ENCODE assay signal across 16 mouse cellular contexts in genomic region chr17:25967652-25968051, GRCm38 (mm10). TPM values are rescaled to one million over a fixed set of nuclear protein-coding genes. Genes with fewer than 3 reads are reported as not detected.
DNase-seq lines count a peak whose midpoint lies in the region; ATAC-seq and TF ChIP-seq lines count a peak whose summit lies in the region.
"Had no signal": no experiment of that assay in that cellular context is flagged by ENCODE, and none has a peak within 500 bp of the region (broad histone marks: within the 10 kb centered on the region; RNA-seq: fewer than 3 reads in every experiment).

No protein-coding gene starts in this region.

- H3K36me3 ChIP-seq in heart, embryonic 13.5 days = peaks cover 28% of the 10 kb centered on the region
- peaks cover 24% of the 10 kb centered on the region for H3K36me3 ChIP-seq in heart, embryonic 12.5 days
- no peaks in the 10 kb centered on the region for H3K36me3 ChIP-seq in lung, embryonic 15.5 days
- H3K36me3 ChIP-seq in heart, postnatal 0 days (replicated peaks; ENCODE audit: control insufficient read depth, insufficient read depth, low read length) = no peaks in the 10 kb centered on the region
- H3K36me3 ChIP-seq in liver, postnatal 0 days (replicated peaks; ENCODE audit: insufficient read depth, low read length) = peaks cover 10% of the 10 kb centered on the region
- H3K36me3 ChIP-seq: forebrain, embryonic 15.5 days had no signal

- no peak overlapping the region for H3K4me2 ChIP-seq in heart, embryonic 13.5 days
- no peak overlapping the region for H3K4me2 ChIP-seq in heart, embryonic 12.5 days
- H3K4me2 ChIP-seq in lung, embryonic 15.5 days = no peak overlapping the region
- no peak overlapping the region for H3K4me2 ChIP-seq in heart, postnatal 0 days (ENCODE audit: low read depth, low read length)
- no peak overlapping the region for H3K4me2 ChIP-seq in liver, postnatal 0 days (ENCODE audit: low read depth, low read length)
- H3K4me2 ChIP-seq: forebrain, embryonic 15.5 days; midbrain, embryonic 12.5 days; neural tube, embryonic 12.5 days had no signal

- no peaks in the 10 kb centered on the region for H3K27me3 ChIP-seq in heart, embryonic 13.5 days (replicated peaks)
- H3K27me3 ChIP-seq in heart, embryonic 12.5 days (replicated peaks) = no peaks in the 10 kb centered on the region
- H3K27me3 ChIP-seq in lung, embryonic 15.5 days = no peaks in the 10 kb centered on the region
- no peaks in the 10 kb centered on the region for H3K27me3 ChIP-seq in heart, postnatal 0 days (ENCODE audit: control insufficient read depth, insufficient read depth, low read length)
- H3K27me3 ChIP-seq in liver, postnatal 0 days (ENCODE audit: insufficient read depth, low read length) = no peaks in the 10 kb centered on the region
- H3K27me3 ChIP-seq: CH12.LX; forebrain, embryonic 15.5 days; midbrain, embryonic 12.5 days; neural tube, embryonic 12.5 days had no signal

- peak overlapping the region; percentile 66 for H3K27ac ChIP-seq in heart, embryonic 13.5 days (replicated peaks)
- H3K27ac ChIP-seq in heart, embryonic 12.5 days (ENCODE audit: poor library complexity, severe bottlenecking) = no peak overlapping the region
- peak overlapping the region; percentile 51 for H3K27ac ChIP-seq in lung, embryonic 15.5 days
- peak overlapping the region; percentile 30; the same call in 1 of the 2 replicates for H3K27ac ChIP-seq in heart, postnatal 0 days (ENCODE audit: low read depth)
- H3K27ac ChIP-seq in liver, postnatal 0 days (ENCODE audit: low read depth) = peak overlapping the region; percentile 37; the same call in 1 of the 2 replicates
- H3K27ac ChIP-seq: forebrain, embryonic 15.5 days; limb, embryonic 10.5 days; midbrain, embryonic 12.5 days; neural tube, embryonic 12.5 days had no signal

- DNase-seq in lung, postnatal 4 days = no peak
- DNase-seq in heart, postnatal 0 days (ENCODE audit: low spot score) = peak; percentile 35
- no peak for DNase-seq in liver, postnatal 0 days
- no peak for DNase-seq in left cerebral cortex, postnatal 14 days (ENCODE audit: low spot score in 2 of 2)
- DNase-seq: right cerebral cortex, adult 18-20 months had no signal

- H3K4me1 ChIP-seq in heart, embryonic 13.5 days = peaks cover 18% of the 10 kb centered on the region
- H3K4me1 ChIP-seq in heart, embryonic 12.5 days (replicated peaks) = peaks cover 9% of the 10 kb centered on the region
- peaks cover 21% of the 10 kb centered on the region for H3K4me1 ChIP-seq in lung, embryonic 15.5 days
- H3K4me1 ChIP-seq in heart, postnatal 0 days (ENCODE audit: control insufficient read depth, insufficient read depth) = peaks cover 12% of the 10 kb centered on the region
- peaks cover 24% of the 10 kb centered on the region for H3K4me1 ChIP-seq in liver, postnatal 0 days (ENCODE audit: insufficient read depth)
- H3K4me1 ChIP-seq: forebrain, embryonic 15.5 days; midbrain, embryonic 12.5 days; neural tube, embryonic 12.5 days had no signal

- H3K9ac ChIP-seq in heart, embryonic 13.5 days = 0 out of 2 replicates have a peak overlapping the region, but pooled peaks have one; percentile 28
- H3K9ac ChIP-seq in heart, embryonic 12.5 days = no peak overlapping the region
- H3K9ac ChIP-seq in lung, embryonic 15.5 days = no peak overlapping the region
- H3K9ac ChIP-seq in heart, postnatal 0 days (replicated peaks; ENCODE audit: low read depth, low read length) = no peak overlapping the region
- no peak overlapping the region for H3K9ac ChIP-seq in liver, postnatal 0 days (replicated peaks)
- H3K9ac ChIP-seq: forebrain, embryonic 15.5 days; midbrain, embryonic 12.5 days; neural tube, embryonic 12.5 days had no signal

- 31% methylated on average over 3 of the region's 3 CpGs for WGBS in heart, embryonic 13.5 days
- 47% methylated on average over 3 of the region's 3 CpGs for WGBS in heart, embryonic 12.5 days
- 25% methylated on average over 3 of the region's 3 CpGs for WGBS in lung, embryonic 15.5 days
- WGBS in heart, postnatal 0 days = 16% methylated on average over 3 of the region's 3 CpGs
- 41% methylated on average over 3 of the region's 3 CpGs for WGBS in liver, postnatal 0 days (ENCODE audit: insufficient replicate concordance)

- no peak for TF ChIP-seq EP300 in heart, postnatal 0 days (IDR thresholded peaks at IDR 0.05; ENCODE audit: low read depth)
- TF ChIP-seq EP300 in liver, postnatal 0 days (IDR thresholded peaks at IDR 0.05; ENCODE audit: low read depth) = no peak

- no peak for ATAC-seq in heart, embryonic 13.5 days (ENCODE audit: extremely low read depth, insufficient number of reproducible peaks, low FRiP score, low TSS enrichment)
- ATAC-seq in heart, embryonic 12.5 days (ENCODE audit: insufficient number of reproducible peaks, low FRiP score) = no peak
- ATAC-seq in lung, embryonic 15.5 days (ENCODE audit: borderline replicate concordance, extremely low read depth, low FRiP score, low TSS enrichment) = peak; percentile 55; the same call in 1 of the 2 replicates
- no peak; the same call in 1 of the 2 replicates for ATAC-seq in heart, postnatal 0 days (ENCODE audit: insufficient read depth, low read depth)
- ATAC-seq in liver, postnatal 0 days = peak; percentile 59
- ATAC-seq: forebrain, embryonic 15.5 days had no signal

- TF ChIP-seq CTCF in heart, postnatal 0 days (IDR thresholded peaks at IDR 0.05; ENCODE audit: low read depth) = no peak
- TF ChIP-seq CTCF in liver, postnatal 0 days (IDR thresholded peaks at IDR 0.05; ENCODE audit: low read depth) = no peak

- intact Hi-C loops in left cerebral cortex, postnatal 14 days (cut with DNase I) = no loop called here

- no peaks in the 10 kb centered on the region for H3K9me3 ChIP-seq in heart, embryonic 13.5 days
- no peaks in the 10 kb centered on the region for H3K9me3 ChIP-seq in heart, embryonic 12.5 days (replicated peaks)
- no peaks in the 10 kb centered on the region for H3K9me3 ChIP-seq in lung, embryonic 15.5 days
- H3K9me3 ChIP-seq in heart, postnatal 0 days (replicated peaks; ENCODE audit: control insufficient read depth, low read length) = no peaks in the 10 kb centered on the region
- no peaks in the 10 kb centered on the region for H3K9me3 ChIP-seq in liver, postnatal 0 days (ENCODE audit: low read length)
- H3K9me3 ChIP-seq: forebrain, embryonic 15.5 days; limb, embryonic 10.5 days; midbrain, embryonic 12.5 days; neural tube, embryonic 12.5 days had no signal

- no peak overlapping the region for H3K4me3 ChIP-seq in heart, embryonic 13.5 days
- H3K4me3 ChIP-seq in heart, embryonic 12.5 days = no peak overlapping the region
- no peak overlapping the region for H3K4me3 ChIP-seq in lung, embryonic 15.5 days
- no peak overlapping the region for H3K4me3 ChIP-seq in heart, postnatal 0 days (ENCODE audit: low read depth, low read length)
- H3K4me3 ChIP-seq in liver, postnatal 0 days (ENCODE audit: low read depth, low read length) = no peak overlapping the region
- H3K4me3 ChIP-seq: forebrain, embryonic 15.5 days; limb, embryonic 10.5 days; midbrain, embryonic 12.5 days; neural tube, embryonic 12.5 days had no signal

RNA-seq across cellular contexts. Expression of gene A930017K11Rik, which starts 15.3 kb away (rescaled TPM):
- 0.13 and 0.15 TPM in 2 replicates for polyA plus RNA-seq in heart, embryonic 13.5 days (2015; fragmentation: Nextera tagmentation; extraction: Ambion mirVana)
- 0.08 and 0.17 TPM in 2 replicates for polyA plus RNA-seq in heart, embryonic 12.5 days (2016; fragmentation: Nextera tagmentation; extraction: Ambion mirVana)
- polyA plus RNA-seq in lung, embryonic 15.5 days (2015; fragmentation: Nextera tagmentation; extraction: Ambion mirVana) = 0.09 TPM in 1 of 2 replicates, not detected in the other
- not detected in 2 replicates for total RNA-seq in heart, postnatal 0 days (2014; rRNA removed; ENCODE audit: low replicate concordance)
- not detected in 2 replicates for polyA plus RNA-seq in heart, postnatal 0 days (2015; fragmentation: Nextera tagmentation; extraction: Ambion mirVana)
- not detected in 2 replicates for polyA plus RNA-seq in liver, postnatal 0 days (2015; fragmentation: Nextera tagmentation; extraction: Ambion mirVana)
- total RNA-seq in left cerebral cortex, postnatal 14 days (2021) = under 1 TPM in 1 of 2 experiments, not detected in 1; 0.13 TPM
- total RNA-seq: CH12.LX; gastrocnemius, postnatal 4 days had no signal
- polyA plus RNA-seq: large intestine, adult 2 months had no signal

RNA-seq across cellular contexts. Expression of gene Capn15, which starts 17.9 kb away (rescaled TPM):
- 9.3 and 10.6 TPM in 2 replicates for polyA plus RNA-seq in heart, embryonic 13.5 days (2015; fragmentation: Nextera tagmentation; extraction: Ambion mirVana)
- polyA plus RNA-seq in heart, embryonic 12.5 days (2016; fragmentation: Nextera tagmentation; extraction: Ambion mirVana) = 16.9 and 18.0 TPM in 2 replicates
- 20.8 and 21.9 TPM in 2 replicates for polyA plus RNA-seq in lung, embryonic 15.5 days (2015; fragmentation: Nextera tagmentation; extraction: Ambion mirVana)
- 6.0 and 8.7 TPM in 2 replicates for total RNA-seq in heart, postnatal 0 days (2014; rRNA removed; ENCODE audit: low replicate concordance)
- polyA plus RNA-seq in heart, postnatal 0 days (2015; fragmentation: Nextera tagmentation; extraction: Ambion mirVana) = 7.0 and 7.4 TPM in 2 replicates
- 6.6 and 8.3 TPM in 2 replicates for polyA plus RNA-seq in liver, postnatal 0 days (2015; fragmentation: Nextera tagmentation; extraction: Ambion mirVana)
- total RNA-seq in left cerebral cortex, postnatal 14 days (2021) = 10 to 100 TPM; 46.5 to 50.0 TPM

RNA-seq across cellular contexts. Expression of gene Nhlrc4, which starts 22.9 kb away (rescaled TPM):
- 0.06 TPM in 1 of 2 replicates, not detected in the other for polyA plus RNA-seq in heart, embryonic 13.5 days (2015; fragmentation: Nextera tagmentation; extraction: Ambion mirVana)
- 0.36 and 1.2 TPM in 2 replicates for polyA plus RNA-seq in heart, embryonic 12.5 days (2016; fragmentation: Nextera tagmentation; extraction: Ambion mirVana)
- 0.51 TPM in 1 of 2 replicates, not detected in the other for polyA plus RNA-seq in lung, embryonic 15.5 days (2015; fragmentation: Nextera tagmentation; extraction: Ambion mirVana)
- not detected in 2 replicates for total RNA-seq in heart, postnatal 0 days (2014; rRNA removed; ENCODE audit: low replicate concordance)
- polyA plus RNA-seq in heart, postnatal 0 days (2015; fragmentation: Nextera tagmentation; extraction: Ambion mirVana) = 0.19 TPM in 1 of 2 replicates, not detected in the other
- polyA plus RNA-seq in liver, postnatal 0 days (2015; fragmentation: Nextera tagmentation; extraction: Ambion mirVana) = 2.0 and 3.8 TPM in 2 replicates
- not detected for total RNA-seq in left cerebral cortex, postnatal 14 days (2021)
- total RNA-seq: CH12.LX; gastrocnemius, postnatal 4 days had no signal
- polyA plus RNA-seq: embryonic facial prominence, embryonic 11.5 days; forebrain, embryonic 15.5 days; large intestine, adult 2 months had no signal

RNA-seq across cellular contexts. Expression of gene Pigq, which starts 22.9 kb away (rescaled TPM):
- 60.4 and 62.1 TPM in 2 replicates for polyA plus RNA-seq in heart, embryonic 13.5 days (2015; fragmentation: Nextera tagmentation; extraction: Ambion mirVana)
- polyA plus RNA-seq in heart, embryonic 12.5 days (2016; fragmentation: Nextera tagmentation; extraction: Ambion mirVana) = 69.8 and 72.1 TPM in 2 replicates
- 62.7 and 65.0 TPM in 2 replicates for polyA plus RNA-seq in lung, embryonic 15.5 days (2015; fragmentation: Nextera tagmentation; extraction: Ambion mirVana)
- 67.9 and 88.0 TPM in 2 replicates for total RNA-seq in heart, postnatal 0 days (2014; rRNA removed; ENCODE audit: low replicate concordance)
- polyA plus RNA-seq in heart, postnatal 0 days (2015; fragmentation: Nextera tagmentation; extraction: Ambion mirVana) = 46.4 and 47.2 TPM in 2 replicates
- polyA plus RNA-seq in liver, postnatal 0 days (2015; fragmentation: Nextera tagmentation; extraction: Ambion mirVana) = 56.0 and 58.7 TPM in 2 replicates
- total RNA-seq in left cerebral cortex, postnatal 14 days (2021) = 100 to 1,000 TPM; 138 to 145 TPM

RNA-seq across cellular contexts. Expression of gene Rab40c, which starts 48.1 kb away (rescaled TPM):
- 16.1 and 16.4 TPM in 2 replicates for polyA plus RNA-seq in heart, embryonic 13.5 days (2015; fragmentation: Nextera tagmentation; extraction: Ambion mirVana)
- 17.1 and 18.1 TPM in 2 replicates for polyA plus RNA-seq in heart, embryonic 12.5 days (2016; fragmentation: Nextera tagmentation; extraction: Ambion mirVana)
- polyA plus RNA-seq in lung, embryonic 15.5 days (2015; fragmentation: Nextera tagmentation; extraction: Ambion mirVana) = 25.6 and 27.4 TPM in 2 replicates
- total RNA-seq in heart, postnatal 0 days (2014; rRNA removed; ENCODE audit: low replicate concordance) = 11.4 and 22.5 TPM in 2 replicates
- 10.3 and 10.4 TPM in 2 replicates for polyA plus RNA-seq in heart, postnatal 0 days (2015; fragmentation: Nextera tagmentation; extraction: Ambion mirVana)
- polyA plus RNA-seq in liver, postnatal 0 days (2015; fragmentation: Nextera tagmentation; extraction: Ambion mirVana) = 6.5 and 7.3 TPM in 2 replicates
- 10 to 100 TPM; 53.7 to 57.3 TPM for total RNA-seq in left cerebral cortex, postnatal 14 days (2021)

Comparison
In these comparisons a context has a peak if more than half of its experiments do, and no peak if none do; other contexts are left out.
1. ATAC-seq: peak in lung, embryonic 15.5 days (single experiment) and liver, postnatal 0 days (single experiment); none in heart, embryonic 13.5 days (single experiment), heart, embryonic 12.5 days (single experiment) and heart, postnatal 0 days (single experiment).